ENCODE assay signal across 14 mouse cellular contexts in genomic region chr1:51528671-51529070, GRCm38 (mm10).
"Had no signal": no experiment of that assay in that cellular context is flagged by ENCODE, and none has a peak within 500 bp of the region (broad histone marks: within the 10 kb centered on the region; RNA-seq: fewer than 3 reads in every experiment).

No protein-coding gene starts in this region.

- H3K4me1 ChIP-seq: limb, embryonic 15.5 days; neural tube, embryonic 15.5 days had no signal

- H3K27me3 ChIP-seq: limb, embryonic 15.5 days; liver, embryonic 12.5 days; neural tube, embryonic 15.5 days had no signal

- H3K36me3 ChIP-seq: limb, embryonic 15.5 days; liver, embryonic 12.5 days; midbrain, embryonic 10.5 days; neural tube, embryonic 15.5 days had no signal

- H3K9me3 ChIP-seq: limb, embryonic 15.5 days; liver, embryonic 12.5 days; midbrain, embryonic 10.5 days; neural tube, embryonic 15.5 days had no signal

- H3K4me2 ChIP-seq: limb, embryonic 15.5 days; liver, embryonic 12.5 days; lung, embryonic 14.5 days; neural tube, embryonic 15.5 days had no signal

- H3K27ac ChIP-seq: left cerebral cortex, adult 2 months; limb, embryonic 15.5 days; liver, embryonic 12.5 days; midbrain, embryonic 10.5 days; neural tube, embryonic 15.5 days had no signal

- ATAC-seq: liver, embryonic 12.5 days had no signal

- H3K4me3 ChIP-seq: left cerebral cortex, adult 2 months; limb, embryonic 15.5 days; liver, embryonic 12.5 days; midbrain, embryonic 10.5 days; myocyte; neural tube, embryonic 15.5 days had no signal

- DNase-seq: kidney, postnatal 4 days; lung, embryonic 14.5 days; lung, postnatal 10 days; lung, postnatal 4 days; midbrain, embryonic 14.5 days; right cerebral cortex, adult 18-20 months; right cerebral cortex, postnatal 25 days; thymus, postnatal 36 days had no signal

- H3K9ac ChIP-seq: limb, embryonic 15.5 days; liver, embryonic 12.5 days; lung, embryonic 14.5 days; neural tube, embryonic 15.5 days had no signal
